In genomic region chr9:99169029-99169428, GRCm38 (mm10) we compare ENCODE assay signal across 15 mouse cellular contexts.
"Had no signal": no experiment of that assay in that cellular context is flagged by ENCODE, and none has a peak within 500 bp of the region (broad histone marks: within the 10 kb centered on the region; RNA-seq: fewer than 3 reads in every experiment).

No protein-coding gene starts in this region.

- H3K4me2 ChIP-seq: lung, embryonic 15.5 days; midbrain, embryonic 11.5 days; midbrain, embryonic 13.5 days; midbrain, embryonic 15.5 days; neural tube, embryonic 12.5 days; stomach, embryonic 15.5 days had no signal

- H3K4me3 ChIP-seq: lung, embryonic 15.5 days; midbrain, embryonic 13.5 days; midbrain, embryonic 15.5 days; neural tube, embryonic 12.5 days; stomach, embryonic 15.5 days had no signal

- H3K9me3 ChIP-seq: lung, embryonic 15.5 days; midbrain, embryonic 13.5 days; midbrain, embryonic 15.5 days; neural tube, embryonic 12.5 days; stomach, embryonic 15.5 days had no signal

- DNase-seq: lung, adult 2 months; lung, postnatal 14 days; lung, postnatal 4 days; right cerebral cortex, postnatal 14 days; thymus, adult 2 months; thymus, postnatal 25 days; thymus, postnatal 4 days had no signal

- H3K27ac ChIP-seq: lung, embryonic 15.5 days; midbrain, embryonic 13.5 days; midbrain, embryonic 15.5 days; neural tube, embryonic 12.5 days; stomach, embryonic 15.5 days; stomach, postnatal 0 days had no signal

- H3K36me3 ChIP-seq: lung, embryonic 15.5 days; midbrain, embryonic 13.5 days; midbrain, embryonic 15.5 days; neural tube, embryonic 12.5 days; stomach, embryonic 15.5 days had no signal

- H3K27me3 ChIP-seq: lung, embryonic 15.5 days; midbrain, embryonic 13.5 days; midbrain, embryonic 15.5 days; neural tube, embryonic 12.5 days; stomach, embryonic 15.5 days had no signal

- ATAC-seq: lung, postnatal 0 days; midbrain, embryonic 13.5 days; midbrain, embryonic 15.5 days had no signal

- H3K4me1 ChIP-seq: midbrain, embryonic 13.5 days; stomach, embryonic 15.5 days had no signal

- H3K9ac ChIP-seq: lung, embryonic 15.5 days; midbrain, embryonic 13.5 days; midbrain, embryonic 15.5 days; neural tube, embryonic 12.5 days; stomach, embryonic 15.5 days had no signal
